Mouse (Mus musculus): ENCODE measurements around the gene Adam6a. TPM values are rescaled to one million over a fixed set of nuclear protein-coding genes. Genes with fewer than 3 reads are reported as not detected.
"Not testable (repeated sequence)": the region's sequence is repeated elsewhere in the genome, so short reads cannot be mapped to it uniquely, and the experiment has no call there.

Adam6a gene
- polyA plus RNA-seq (2014; fragmentation: Nextera tagmentation; extraction: Ambion mirVana), result not detected in 2 replicates

- WGBS, result 67% methylated on average over 1 of the region's 1 CpGs
These were observed at the start of gene Adam6a for GRCm38 (mm10) chr12:113543608-113544007. TSS of gene Adam6a (plus strand) at chr12:113543908.

GRCm38 (mm10) chr12:113525901-113526300, 17.8 kb upstream of the Adam6a start:
- Histone ChIP-seq H3K4me2 (ENCODE audit: low read length) (no peak overlapping the region), H3K9ac (ENCODE audit: low read length) (no peak overlapping the region), H3K36me3 (ENCODE audit: control insufficient read depth, insufficient read depth, low read length) (no peaks in the 10 kb centered on the region), H3K4me1 (ENCODE audit: control insufficient read depth in 2 of 2, insufficient read depth in 2 of 2, low read length in 2 of 2) (no peaks in the 10 kb centered on the region), H3K4me3 (ENCODE audit: control insufficient read depth in 1 of 2, insufficient read depth in 1 of 2, low read depth in 1 of 2, low read length in 2 of 2) (no peak overlapping the region), H3K27me3 (ENCODE audit: control insufficient read depth, insufficient read depth, low read length) (no peaks in the 10 kb centered on the region), H3K9me3 (ENCODE audit: control insufficient read depth, low read length) (0 out of 2 replicates have a peak, but pooled peaks cover 3% of the 10 kb centered on the region), H3K27ac (replicated peaks in 1 of 2; ENCODE audit: control insufficient read depth in 1 of 2, insufficient read depth in 1 of 2, low read depth in 2 of 2, low read length in 2 of 2) (no peak overlapping the region)
- no peak for ATAC-seq (ENCODE audit: insufficient number of reproducible peaks, insufficient read depth, low FRiP score, low read depth)
- 60% methylated on average over 2 of the region's 2 CpGs for WGBS

More at GRCm38 (mm10) chr12:113543608-113544007, at the start of gene Adam6a:
- not testable (repeated sequence) for ATAC-seq (ENCODE audit: insufficient number of reproducible peaks, insufficient read depth, low FRiP score, low read depth); H3K36me3 ChIP-seq (ENCODE audit: control insufficient read depth, insufficient read depth, low read length); H3K27ac ChIP-seq (replicated peaks in 1 of 2; ENCODE audit: control insufficient read depth in 1 of 2, insufficient read depth in 1 of 2, low read depth in 2 of 2, low read length in 2 of 2); H3K4me3 ChIP-seq (ENCODE audit: control insufficient read depth in 1 of 2, insufficient read depth in 1 of 2, low read depth in 1 of 2, low read length in 2 of 2); H3K4me1 ChIP-seq (ENCODE audit: control insufficient read depth in 2 of 2, insufficient read depth in 2 of 2, low read length in 2 of 2); H3K9me3 ChIP-seq (ENCODE audit: control insufficient read depth, low read length); H3K9ac ChIP-seq (ENCODE audit: low read length); H3K27me3 ChIP-seq (ENCODE audit: control insufficient read depth, insufficient read depth, low read length); H3K4me2 ChIP-seq (ENCODE audit: low read length)

DNA sequence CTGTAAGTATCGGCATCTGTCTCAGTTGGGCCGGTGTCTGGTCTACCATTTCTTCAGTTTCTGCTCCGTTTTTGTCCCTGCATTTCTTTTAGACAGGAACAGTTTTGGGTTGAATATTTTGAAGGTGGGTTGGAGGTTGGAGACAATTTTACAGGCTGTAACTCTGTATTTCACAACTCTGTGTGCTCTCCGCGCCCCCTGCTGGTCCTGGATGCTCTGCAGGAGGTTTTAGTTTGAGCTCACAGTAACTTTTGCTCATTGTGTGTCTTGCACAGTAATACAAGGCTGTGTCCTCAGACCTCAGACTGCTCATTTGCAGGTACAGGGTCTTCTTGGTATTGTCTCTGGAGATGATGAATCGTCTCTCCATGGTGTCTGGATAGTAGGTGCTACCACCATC, 34.5 kb downstream of the Adam6a start:
- Histone ChIP-seq H3K36me3 (ENCODE audit: control insufficient read depth, insufficient read depth, low read length) (no peaks in the 10 kb centered on the region), H3K9ac (ENCODE audit: low read length) (no peak overlapping the region), H3K27me3 (ENCODE audit: control insufficient read depth, insufficient read depth, low read length) (no peaks in the 10 kb centered on the region), H3K4me2 (ENCODE audit: low read length) (no peak overlapping the region), H3K9me3 (ENCODE audit: control insufficient read depth, low read length) (no peaks in the 10 kb centered on the region), H3K4me3 (ENCODE audit: control insufficient read depth in 1 of 2, insufficient read depth in 1 of 2, low read depth in 1 of 2, low read length in 2 of 2) (no peak overlapping the region), H3K4me1 (ENCODE audit: control insufficient read depth in 2 of 2, insufficient read depth in 2 of 2, low read length in 2 of 2) (no peaks in the 10 kb centered on the region), H3K27ac (replicated peaks in 1 of 2; ENCODE audit: control insufficient read depth in 1 of 2, insufficient read depth in 1 of 2, low read depth in 2 of 2, low read length in 2 of 2) (no peak overlapping the region)
- no peak for ATAC-seq (ENCODE audit: insufficient number of reproducible peaks, insufficient read depth, low FRiP score, low read depth)
- WGBS, result 49% methylated on average over 6 of the region's 6 CpGs

- ATAC-seq (ENCODE audit: insufficient number of reproducible peaks, insufficient read depth, low FRiP score, low read depth), result no peak
- Histone ChIP-seq H3K4me3 (ENCODE audit: control insufficient read depth in 1 of 2, insufficient read depth in 1 of 2, low read depth in 1 of 2, low read length in 2 of 2) (no peak overlapping the region), H3K27me3 (ENCODE audit: control insufficient read depth, insufficient read depth, low read length) (no peaks in the 10 kb centered on the region), H3K27ac (replicated peaks in 1 of 2; ENCODE audit: control insufficient read depth in 1 of 2, insufficient read depth in 1 of 2, low read depth in 2 of 2, low read length in 2 of 2) (no peak overlapping the region), H3K4me2 (ENCODE audit: low read length) (no peak overlapping the region), H3K9me3 (ENCODE audit: control insufficient read depth, low read length) (no peaks in the 10 kb centered on the region), H3K4me1 (ENCODE audit: control insufficient read depth in 2 of 2, insufficient read depth in 2 of 2, low read length in 2 of 2) (no peaks in the 10 kb centered on the region), H3K9ac (ENCODE audit: low read length) (no peak overlapping the region), H3K36me3 (ENCODE audit: control insufficient read depth, insufficient read depth, low read length) (no peaks in the 10 kb centered on the region)
- 47% methylated on average over 1 of the region's 1 CpGs for WGBS
These were observed 44.3 kb downstream of the Adam6a start for GRCm38 (mm10) chr12:113588001-113588400.

Other genes with a start within 250 kb of the Adam6a start
- gene Adam6b, start 54.4 kb upstream of the Adam6a start, polyA plus RNA-seq (2014; fragmentation: Nextera tagmentation; extraction: Ambion mirVana), result not detected in 2 replicates